Mouse (Mus musculus): Measurements from ENCODE around the gene Ddx51.

Gene Ddx51

DNA sequence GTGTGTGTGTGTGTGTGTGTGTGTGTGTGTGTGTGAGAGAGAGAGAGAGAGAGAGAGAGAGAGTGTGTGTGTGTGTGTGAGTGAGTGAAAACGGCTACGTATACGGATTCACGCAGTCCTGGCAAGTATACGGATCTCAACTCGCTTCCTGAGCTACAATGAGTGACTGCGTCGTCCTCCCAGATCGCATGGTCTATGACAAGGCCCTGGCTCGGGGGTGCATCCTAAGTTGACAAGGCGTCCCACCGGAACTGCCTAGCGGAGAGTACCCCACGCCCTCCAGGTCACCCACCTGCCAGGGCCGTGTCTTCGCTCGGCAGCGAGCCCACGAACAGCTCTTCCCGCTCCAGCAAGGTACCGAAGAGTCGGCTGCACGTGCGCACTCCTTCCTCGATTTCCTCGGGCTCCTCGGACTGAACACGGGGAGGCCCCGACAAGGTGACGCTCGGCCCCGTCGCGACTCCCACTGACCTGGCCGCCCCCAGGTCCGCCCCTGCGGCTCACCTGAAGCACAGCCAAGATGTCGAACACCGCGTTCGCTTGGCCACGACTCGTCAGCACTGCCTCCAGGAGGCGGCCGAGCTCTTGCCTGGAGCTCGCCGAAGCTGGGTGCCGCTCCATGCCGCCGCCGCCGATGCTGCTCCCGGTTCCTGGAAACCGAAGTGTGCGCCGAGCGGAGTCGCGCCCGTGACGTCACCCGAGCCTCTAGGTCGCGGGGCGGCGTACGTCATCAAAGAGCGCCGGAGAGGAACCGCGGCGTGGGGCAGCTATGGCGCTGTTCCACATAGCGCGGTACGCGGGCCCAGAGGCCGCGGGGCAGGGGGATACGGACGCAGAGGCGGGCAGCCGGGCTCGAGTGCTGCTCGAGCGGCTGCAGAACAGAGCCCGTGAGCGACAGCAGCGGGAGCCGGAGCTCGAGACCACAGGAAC, at the start of gene Ddx51, which contains the start of gene Noc4l:
Ddx51 (plus strand) TSS at position 733 of the 930 bp plus-strand sequence.
Noc4l (minus strand) TSS at position 699 of the 930 bp plus-strand sequence.
- peak; percentile 94 for DNase-seq (ENCODE audit: low read depth, low spot score)

DNA sequence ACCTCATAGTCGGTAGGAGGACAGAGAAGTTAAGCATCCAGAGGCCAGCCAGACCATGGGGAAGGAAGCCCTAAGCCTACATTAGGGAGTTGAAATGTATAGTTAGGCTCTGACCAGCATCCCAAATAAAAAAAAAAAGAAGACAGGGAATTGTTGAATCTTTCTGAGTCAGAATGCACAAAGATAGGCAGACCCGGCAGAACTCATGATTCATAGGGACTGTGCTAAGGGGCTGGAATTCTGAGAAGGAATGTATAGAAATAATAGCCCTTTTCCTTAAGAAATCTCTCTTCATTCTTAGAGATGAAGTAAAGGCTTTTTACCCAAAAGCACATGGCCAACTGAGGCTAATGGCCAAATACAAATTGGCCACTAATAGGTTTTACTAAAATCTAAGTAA, 48.9 kb upstream of the Ddx51 start:
- no peak for DNase-seq (ENCODE audit: low read depth, low spot score)

DNA sequence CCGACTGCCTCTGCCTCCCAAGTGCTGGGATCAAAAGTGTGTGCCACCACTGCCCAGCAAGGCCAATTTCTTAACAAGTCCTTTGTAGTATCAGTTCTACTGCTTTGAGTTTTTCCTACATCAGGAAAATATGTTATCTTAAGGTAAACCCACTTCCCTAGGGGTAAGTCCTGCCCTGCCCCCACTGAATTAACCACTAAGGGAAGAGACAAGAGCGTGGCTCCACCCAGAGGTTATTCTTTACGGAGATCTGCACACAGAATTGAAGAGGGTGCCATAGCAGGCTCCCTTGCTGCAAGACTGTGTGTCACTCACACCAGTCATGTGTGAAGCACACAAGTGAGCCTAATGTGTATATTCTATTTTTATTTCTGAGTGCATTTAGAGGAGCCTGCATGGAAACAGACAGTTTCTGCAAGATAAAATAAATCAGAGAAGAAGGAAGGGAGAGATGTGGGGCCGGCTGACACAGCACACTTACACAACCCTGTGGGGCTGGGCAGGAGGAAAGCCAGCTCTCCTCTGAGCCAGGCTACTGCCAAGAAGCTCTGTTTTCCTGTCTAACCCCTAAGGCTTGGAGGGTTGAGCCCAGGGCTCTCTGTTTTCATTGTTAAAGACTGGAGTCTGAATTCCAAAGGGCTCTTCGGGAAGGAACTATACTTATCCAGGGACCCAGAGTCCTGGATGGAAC, 47.6 kb upstream of the Ddx51 start:
- no peak for DNase-seq (ENCODE audit: low read depth, low spot score)

DNA sequence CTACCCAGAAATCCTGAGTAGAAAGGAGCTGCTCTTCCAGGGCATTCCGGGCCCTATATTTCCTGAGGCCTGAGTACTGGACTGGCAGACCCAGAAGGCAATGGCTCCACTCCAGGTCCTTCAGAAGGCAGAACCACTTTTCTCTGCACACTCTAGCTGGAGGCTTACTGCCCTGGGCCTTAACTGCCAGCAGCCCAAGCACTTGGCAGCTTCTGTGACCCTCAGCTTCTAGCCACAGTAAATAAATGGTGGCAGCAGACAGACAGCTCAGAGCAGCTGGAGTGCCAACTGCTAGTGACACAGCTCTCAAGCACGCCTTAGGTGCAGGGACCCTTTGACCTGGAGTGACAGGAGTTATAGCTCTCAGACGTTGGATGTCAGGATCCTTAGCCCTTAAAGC, 45.5 kb upstream of the Ddx51 start:
- DNase-seq (ENCODE audit: low read depth, low spot score) = no peak

DNA sequence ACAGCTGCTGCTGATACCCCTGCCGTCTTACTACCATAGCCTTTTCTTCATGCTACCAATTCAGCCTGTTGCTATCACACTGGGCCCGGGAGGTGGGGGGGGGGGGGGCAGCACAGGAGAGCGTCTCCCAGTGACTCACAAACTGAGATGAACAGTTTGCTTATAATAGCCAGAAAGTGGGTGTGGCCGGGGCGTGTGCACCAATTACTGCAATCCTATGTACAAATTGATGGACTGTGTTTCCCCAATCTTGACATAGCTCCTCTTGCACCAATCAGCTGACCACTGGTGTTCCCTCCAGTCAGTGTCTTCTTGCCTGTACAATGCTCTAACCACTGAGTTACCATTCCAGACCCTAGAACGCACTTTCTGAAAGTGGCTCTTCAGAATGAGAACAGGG, 44.9 kb upstream of the Ddx51 start:
- no peak for DNase-seq (ENCODE audit: low read depth, low spot score)

DNA sequence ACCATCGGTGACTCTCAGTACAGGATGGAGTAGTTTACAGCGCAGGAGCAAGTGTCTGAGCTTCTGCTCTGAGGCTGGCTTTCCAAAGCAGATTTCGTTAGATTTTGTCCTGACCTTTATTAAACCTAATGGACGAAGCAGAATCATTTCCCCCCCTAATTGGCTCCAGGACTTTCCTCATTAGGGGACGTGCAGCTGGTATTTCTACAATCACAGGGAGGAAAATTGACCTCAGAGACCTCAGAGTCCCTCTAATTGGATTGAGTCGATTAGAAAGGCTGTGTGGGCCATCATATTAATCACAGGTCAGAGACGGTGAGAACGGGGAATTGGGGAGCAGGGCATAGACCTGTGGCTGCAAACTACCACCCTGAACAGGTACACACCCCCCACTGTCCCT, 44.3 kb upstream of the Ddx51 start:
- DNase-seq (ENCODE audit: low read depth, low spot score) = no peak

DNA sequence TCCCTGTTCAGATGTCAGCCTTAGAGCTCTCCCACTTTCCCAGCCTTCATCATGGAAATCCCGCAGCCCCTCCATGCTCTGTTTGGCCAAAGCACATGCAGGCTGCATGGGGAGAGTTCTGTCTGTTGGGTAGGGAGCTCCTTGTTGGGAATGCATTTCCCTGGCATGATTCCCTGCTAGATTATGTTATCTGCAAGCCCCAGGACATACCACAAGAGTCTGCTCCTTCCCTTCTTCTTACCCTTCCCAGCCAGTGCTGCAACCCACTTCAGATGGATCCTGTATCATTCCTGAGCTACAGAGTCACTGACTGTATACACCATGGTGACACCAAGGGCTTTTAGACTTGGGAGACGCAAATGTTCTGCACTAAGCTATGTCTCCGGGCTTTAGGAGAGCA, 43.8 kb upstream of the Ddx51 start:
- DNase-seq (ENCODE audit: low read depth, low spot score) = no peak

DNA sequence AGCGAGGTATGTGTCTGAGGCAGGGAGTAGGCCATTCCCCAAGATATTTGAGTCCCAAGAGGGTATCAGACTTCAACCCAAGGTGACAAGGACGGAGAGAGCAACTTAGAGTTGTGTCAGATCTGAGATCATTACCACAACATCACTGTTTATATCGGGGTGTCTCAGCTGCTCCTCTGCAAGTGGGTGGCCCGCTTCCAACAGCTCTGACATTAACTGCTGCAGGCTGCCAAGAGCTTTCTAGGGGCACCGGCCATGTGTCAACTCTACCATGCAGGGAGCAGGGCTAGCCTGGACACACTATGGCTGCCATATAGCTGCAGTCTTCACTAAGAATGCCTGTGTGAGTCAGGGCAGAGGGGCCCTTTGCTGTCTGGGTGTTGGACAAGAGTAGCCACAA, 43.4 kb upstream of the Ddx51 start:
- DNase-seq (ENCODE audit: low read depth, low spot score) = no peak

DNA sequence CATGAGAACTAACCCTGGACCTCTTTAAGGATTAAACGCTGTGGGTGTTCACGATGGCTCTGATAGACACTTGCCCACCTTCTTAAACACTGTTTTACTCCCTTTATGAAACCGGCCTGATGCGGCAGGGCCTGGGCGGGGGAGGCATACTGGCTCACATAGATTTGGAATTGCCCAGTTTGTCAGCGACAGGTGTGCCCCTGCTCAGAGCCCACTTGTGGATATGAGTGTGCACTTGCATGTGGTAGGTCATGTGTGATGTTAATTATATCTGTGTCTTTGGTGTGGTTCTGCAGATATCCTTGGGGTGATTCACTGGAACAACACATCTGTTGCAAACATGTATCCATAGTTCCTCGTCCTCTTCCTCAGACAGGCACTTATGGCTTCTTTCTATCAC, 42.8 kb upstream of the Ddx51 start:
- DNase-seq (ENCODE audit: low read depth, low spot score) = no peak

DNA sequence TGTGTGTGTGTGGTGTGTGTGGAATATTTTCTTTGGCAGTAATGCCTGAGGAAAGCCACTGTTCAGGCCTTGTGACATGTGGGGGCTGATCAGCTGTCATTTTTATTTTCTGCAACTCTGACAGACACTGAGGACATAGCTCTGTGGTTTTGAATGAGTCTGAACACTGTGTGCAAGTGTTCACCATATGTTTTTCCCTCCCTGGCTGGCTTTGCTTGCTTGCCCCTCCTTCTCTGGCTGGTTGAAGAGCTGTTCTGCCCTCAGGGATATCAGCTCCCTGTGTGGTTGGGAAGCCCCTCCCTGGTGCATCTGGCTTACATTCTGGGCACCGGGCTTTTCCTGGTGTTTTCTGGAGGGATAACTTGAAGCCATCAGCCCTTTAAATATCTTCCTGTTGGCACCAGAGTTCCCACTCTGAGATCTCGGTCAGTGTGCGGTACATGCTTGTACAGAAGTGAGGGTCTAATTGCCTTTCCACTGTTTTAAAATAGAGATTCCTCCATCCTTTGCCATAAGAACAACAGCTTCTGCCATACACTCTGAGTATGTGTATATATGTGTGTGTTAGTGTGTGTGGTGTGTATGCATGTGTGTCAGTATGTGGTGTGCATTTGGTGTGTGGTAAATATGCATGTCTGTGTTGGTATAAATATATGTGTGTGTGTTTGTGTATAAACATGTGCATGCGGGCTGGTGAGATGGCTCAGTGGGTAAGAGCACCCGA, 41.7 kb upstream of the Ddx51 start:
- no peak for DNase-seq (ENCODE audit: low read depth, low spot score)

DNA sequence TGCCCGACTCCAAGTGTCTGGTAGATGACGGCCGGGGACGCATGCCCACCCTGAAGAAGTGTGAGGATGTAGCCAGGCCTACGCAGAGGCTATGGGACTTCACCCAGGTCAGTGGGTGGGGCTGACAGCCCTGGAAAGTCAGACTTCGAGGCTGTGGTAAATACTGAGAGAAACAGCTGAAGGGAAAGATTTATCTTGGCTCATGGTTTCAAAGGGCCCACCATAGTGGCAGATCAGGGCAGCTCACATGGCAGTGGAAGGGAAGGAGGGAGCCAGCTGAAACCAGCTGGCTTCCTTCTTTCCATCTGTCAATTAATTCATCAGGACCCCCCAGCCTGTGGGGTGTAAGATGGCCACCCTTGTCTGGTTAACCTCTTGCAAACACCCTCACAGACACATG, 34.0 kb upstream of the Ddx51 start:
- DNase-seq (ENCODE audit: low read depth, low spot score) = no peak

DNA sequence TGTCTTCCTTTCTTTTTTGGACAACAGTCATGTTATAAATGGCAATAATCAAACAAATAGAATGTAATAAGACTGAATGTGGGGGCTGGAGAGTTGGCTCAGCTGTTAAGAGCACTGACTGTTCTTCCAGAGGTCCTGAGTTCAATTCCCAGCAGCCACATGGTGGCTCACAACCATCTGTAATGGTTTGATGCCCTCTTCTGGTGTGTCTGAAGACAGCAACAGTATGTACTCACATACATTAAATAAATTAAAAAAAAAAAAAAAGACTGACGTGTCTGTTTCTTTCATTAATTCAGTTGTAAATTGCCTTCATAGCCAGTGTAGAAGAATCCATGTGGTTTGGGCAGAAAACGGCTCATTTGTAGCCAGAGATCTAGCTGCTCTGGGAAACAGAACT, 28.9 kb upstream of the Ddx51 start:
- no peak for DNase-seq (ENCODE audit: low read depth, low spot score)

DNA sequence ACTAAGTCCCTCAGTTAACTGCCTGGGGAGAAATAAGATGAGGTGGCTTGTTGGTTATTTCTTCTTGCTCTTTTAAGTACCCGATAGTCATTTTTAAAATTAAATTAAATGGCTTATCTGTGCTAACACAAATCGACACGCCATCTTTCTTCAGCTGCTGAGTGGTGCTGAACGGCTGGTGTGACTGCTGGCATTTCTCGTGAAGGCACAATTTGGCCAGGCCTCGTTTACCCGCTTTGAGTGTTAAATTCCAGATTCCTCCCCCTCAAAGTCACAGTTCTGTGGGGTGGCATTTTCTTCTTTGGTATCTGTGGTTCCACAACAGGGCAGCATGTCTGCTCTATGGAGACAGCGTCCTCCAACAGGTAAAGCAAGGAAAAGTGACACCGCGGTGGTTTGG, 25.9 kb upstream of the Ddx51 start:
- DNase-seq (ENCODE audit: low read depth, low spot score) = no peak

DNA sequence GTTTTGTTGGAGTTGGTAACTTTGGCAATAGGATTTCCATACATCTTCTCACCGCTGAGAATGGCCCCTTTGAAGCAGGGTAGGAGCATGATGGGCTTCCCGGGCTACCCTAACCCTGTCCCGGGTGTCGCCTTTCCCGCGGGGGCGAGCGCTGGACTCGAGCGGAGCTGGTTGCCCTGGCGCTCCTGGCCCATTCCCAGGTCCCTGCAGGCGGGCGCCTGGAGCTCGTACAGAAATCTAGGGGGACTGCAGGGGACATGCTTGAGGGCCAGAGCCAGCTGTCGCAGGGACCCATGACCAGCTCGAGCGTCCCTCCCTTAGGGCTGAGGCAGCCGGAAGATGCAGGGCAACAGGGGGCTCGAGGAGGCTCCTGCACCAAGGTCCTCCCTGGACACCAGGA, 25.1 kb upstream of the Ddx51 start:
- no peak for DNase-seq (ENCODE audit: low read depth, low spot score)

DNA sequence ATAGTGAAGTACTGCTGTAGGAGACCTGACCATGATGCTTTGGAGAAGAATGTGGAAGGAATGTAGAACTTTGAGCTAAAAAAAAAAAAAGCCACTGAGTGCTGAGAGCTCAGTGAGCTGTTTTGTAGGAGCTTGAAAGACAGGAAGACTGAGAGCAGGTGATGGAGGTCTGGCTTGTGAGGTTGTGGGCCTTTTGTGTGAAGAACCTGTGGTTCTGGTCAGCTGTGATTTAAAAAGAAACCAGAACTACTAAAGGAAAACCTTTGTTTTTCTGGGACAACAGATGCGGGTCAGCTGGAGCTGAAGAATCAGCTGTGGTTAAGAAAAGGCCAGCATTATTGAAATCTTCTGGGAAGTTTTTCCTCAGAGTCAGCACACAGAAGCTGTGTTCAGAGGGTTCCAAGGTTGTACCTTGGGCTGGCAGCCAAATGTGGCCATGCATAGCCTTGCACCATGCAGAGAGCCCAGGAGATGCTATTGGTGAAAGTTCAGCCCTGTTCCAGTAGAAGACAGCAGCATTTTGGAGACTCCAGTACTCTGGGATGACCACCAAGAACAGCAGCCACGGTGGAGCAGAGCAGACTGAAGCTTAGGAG, 23.6 kb upstream of the Ddx51 start:
- no peak for DNase-seq (ENCODE audit: low read depth, low spot score)

DNA sequence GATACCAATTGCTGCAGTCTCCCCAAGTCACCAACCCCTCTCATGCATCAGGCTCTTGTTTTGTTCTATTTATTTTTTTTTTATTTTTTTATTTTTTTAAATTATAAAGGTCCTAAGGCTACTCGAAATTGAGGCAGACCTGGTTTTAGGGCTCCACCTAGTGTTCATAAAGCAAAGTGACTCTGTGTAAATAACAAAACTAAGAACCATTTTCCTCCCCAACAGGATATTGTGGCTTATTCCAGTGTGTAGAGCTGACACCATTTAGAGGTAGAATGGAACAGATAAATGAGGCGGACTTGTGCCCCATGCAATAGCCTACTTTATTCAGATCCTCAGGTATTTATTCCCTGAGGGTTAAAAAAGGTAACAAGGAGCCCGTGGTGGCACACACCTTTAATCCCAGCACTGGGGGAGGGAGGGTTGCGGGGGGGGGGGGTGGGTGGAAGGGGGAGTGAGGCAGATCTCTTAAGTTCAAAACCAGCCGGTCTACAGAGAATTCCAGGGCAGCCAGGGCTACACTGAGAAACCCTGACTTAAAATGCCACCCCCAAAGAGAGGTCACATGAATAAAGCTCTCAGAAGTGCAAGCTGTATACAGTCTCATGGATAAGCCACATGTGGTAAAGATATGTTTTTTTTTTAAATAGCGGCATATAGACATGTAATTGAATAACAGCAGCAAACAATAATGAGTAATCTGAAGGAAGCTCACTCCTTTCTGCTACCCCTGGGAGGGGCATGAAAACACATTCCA, 17.1 kb upstream of the Ddx51 start:
- DNase-seq (ENCODE audit: low read depth, low spot score) = peak; percentile 47

DNA sequence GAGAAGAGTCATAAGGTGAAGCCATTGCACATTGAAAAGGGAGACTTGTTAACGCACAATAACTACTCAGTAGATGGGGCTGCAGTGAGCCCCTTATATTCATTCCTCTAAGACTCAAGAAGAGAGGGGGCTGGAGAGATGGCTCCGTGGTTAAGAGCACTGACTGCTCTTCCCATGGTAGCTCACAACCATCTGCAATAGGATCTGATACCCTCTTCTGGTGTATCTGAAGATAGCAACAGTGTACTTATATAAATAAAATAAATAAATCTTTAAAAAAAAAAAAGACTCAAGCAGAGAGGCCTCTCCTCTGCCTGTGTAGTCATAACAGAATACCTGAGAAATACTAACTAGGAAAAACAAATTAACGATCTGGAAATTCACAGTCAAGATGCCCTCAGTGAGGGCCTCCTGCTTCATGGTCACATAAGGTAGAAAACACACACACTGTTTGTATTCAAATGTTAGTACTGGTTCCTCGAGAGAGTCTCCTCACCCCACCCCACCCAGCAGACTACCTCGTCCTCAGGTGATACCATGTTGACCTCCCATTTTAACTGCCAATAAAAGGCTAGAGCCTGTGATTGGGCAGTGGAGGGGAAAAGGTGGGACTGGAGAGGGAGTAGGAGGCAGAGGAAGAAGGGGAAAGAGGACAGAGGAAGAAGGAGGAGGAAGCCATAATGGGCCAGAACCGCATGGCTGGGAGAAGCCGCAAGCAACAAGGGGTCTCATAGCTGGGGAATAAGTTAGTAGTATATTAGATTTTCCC, 14.8 kb upstream of the Ddx51 start:
- peak; percentile 32 for DNase-seq (ENCODE audit: low read depth, low spot score)

DNA sequence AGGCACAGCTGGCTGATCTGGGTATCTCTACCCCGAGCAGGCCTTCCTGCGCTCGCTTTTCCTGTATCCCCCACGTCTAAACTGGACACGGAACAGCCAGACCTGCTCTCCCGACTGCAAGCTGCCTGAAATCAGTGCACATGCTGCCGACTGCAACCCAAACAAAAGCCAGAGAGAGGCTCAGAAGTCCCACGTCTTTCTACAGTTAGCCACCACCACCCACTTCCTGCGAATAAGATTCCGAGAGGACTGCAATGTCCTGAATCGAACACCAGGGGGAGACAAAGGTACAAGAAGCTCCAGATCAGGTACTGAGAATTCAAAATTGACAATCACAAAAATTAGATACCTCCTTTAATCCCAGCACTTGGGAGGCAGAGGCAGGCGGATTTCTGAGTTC, 13.8 kb upstream of the Ddx51 start:
- DNase-seq (ENCODE audit: low read depth, low spot score) = peak; percentile 88

DNA sequence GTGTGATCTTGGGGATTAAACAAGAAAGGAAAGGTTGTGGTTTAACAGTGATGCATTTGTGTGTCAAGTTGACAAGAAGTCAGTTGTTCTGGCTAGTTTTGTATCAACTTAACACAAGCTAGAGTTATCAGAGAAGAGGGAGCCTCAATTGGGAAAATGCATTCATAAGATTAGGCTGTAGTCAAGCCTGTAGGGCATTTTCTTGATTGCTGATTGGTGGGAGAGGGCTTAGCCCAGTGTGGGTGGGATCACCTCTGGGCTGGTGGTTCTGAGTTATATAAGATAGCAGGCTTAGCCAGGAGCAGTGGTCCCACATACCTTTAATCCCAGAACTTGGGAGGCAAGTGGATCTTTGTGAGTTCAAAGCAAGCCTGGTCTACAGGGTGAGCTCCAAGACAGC, 6.9 kb upstream of the Ddx51 start:
- no peak for DNase-seq (ENCODE audit: low read depth, low spot score)

DNA sequence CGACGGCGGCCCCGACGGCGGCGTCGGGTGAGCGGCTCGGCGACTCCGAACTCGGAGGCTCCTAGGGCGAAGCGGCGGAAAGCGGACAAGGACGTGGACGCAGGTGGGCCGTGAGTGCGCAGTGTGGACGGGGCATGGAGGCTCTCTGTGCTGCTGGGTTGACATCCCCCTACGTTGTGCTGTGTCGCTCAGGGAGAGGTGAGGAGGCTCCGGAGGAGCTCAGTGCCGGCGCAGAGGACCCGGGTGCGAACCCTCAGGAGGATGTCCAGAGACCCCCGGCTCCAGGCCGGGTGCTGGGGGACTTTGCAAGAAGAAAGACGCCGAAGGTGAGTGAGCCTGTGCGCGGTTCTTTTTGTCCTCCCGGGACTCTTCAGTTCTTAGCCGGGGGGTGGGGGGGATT, 435 bp downstream of the Ddx51 start:
- no peak for DNase-seq (ENCODE audit: low read depth, low spot score)
